In genomic region chr14:105924712-105925111, GRCm38 (mm10) we compare ENCODE assay signal across 9 mouse cellular contexts. TPM values are rescaled to one million over a fixed set of nuclear protein-coding genes. Genes with fewer than 3 reads are reported as not detected.
A peak's percentile ranks its signal among the peaks of the same experiment; 100 is the strongest.
DNase-seq lines count a peak whose midpoint lies in the region; ATAC-seq lines count a peak whose summit lies in the region.
"Had no signal": no experiment of that assay in that cellular context is flagged by ENCODE, and none has a peak within 500 bp of the region (broad histone marks: within the 10 kb centered on the region; RNA-seq: fewer than 3 reads in every experiment).

No protein-coding gene starts in this region.

- no peak overlapping the region for H3K27ac ChIP-seq in midbrain, embryonic 16.5 days (ENCODE audit: low read length)
- no peak overlapping the region for H3K27ac ChIP-seq in midbrain, embryonic 13.5 days
- H3K27ac ChIP-seq: liver, embryonic 15.5 days had no signal

- H3K36me3 ChIP-seq in midbrain, embryonic 16.5 days (ENCODE audit: control insufficient read depth, insufficient read depth, low read length) = no peaks in the 10 kb centered on the region
- H3K36me3 ChIP-seq in midbrain, embryonic 13.5 days = no peaks in the 10 kb centered on the region
- H3K36me3 ChIP-seq: liver, embryonic 15.5 days had no signal

- H3K4me1 ChIP-seq in midbrain, embryonic 16.5 days (ENCODE audit: control insufficient read depth, insufficient read depth, low read length) = peaks cover 2% of the 10 kb centered on the region; the same call in 1 of the 2 replicates
- H3K4me1 ChIP-seq in midbrain, embryonic 13.5 days (replicated peaks) = peaks cover 16% of the 10 kb centered on the region

- 0 out of 2 replicates have a peak, but pooled peaks have one; percentile 45 for ATAC-seq in midbrain, embryonic 16.5 days
- ATAC-seq in midbrain, embryonic 13.5 days = no peak

- 50% methylated on average over 1 of the region's 1 CpGs for WGBS in midbrain, embryonic 16.5 days
- 45% methylated on average over 1 of the region's 1 CpGs for WGBS in midbrain, embryonic 13.5 days

- H3K9ac ChIP-seq in midbrain, embryonic 16.5 days (ENCODE audit: low read depth, low read length) = no peak overlapping the region
- no peak overlapping the region for H3K9ac ChIP-seq in midbrain, embryonic 13.5 days (replicated peaks)
- H3K9ac ChIP-seq: liver, embryonic 15.5 days had no signal

- no peak overlapping the region for H3K4me3 ChIP-seq in midbrain, embryonic 16.5 days (ENCODE audit: low read depth, low read length)
- no peak overlapping the region for H3K4me3 ChIP-seq in midbrain, embryonic 13.5 days (replicated peaks)
- H3K4me3 ChIP-seq: liver, embryonic 15.5 days had no signal

- DNase-seq in heart, postnatal 4 days = peak; percentile 53
- no peak for DNase-seq in heart, adult 11 months
- DNase-seq in embryo, embryonic 10.5 days (ENCODE audit: low spot score) = peak; percentile 69
- peak; percentile 45 to 68 for DNase-seq in right cerebral cortex, postnatal 10 days (ENCODE audit: low spot score in 2 of 2)
- no peak for DNase-seq in urinary bladder, adult 2 months (ENCODE audit: low spot score)
- DNase-seq in spleen, postnatal 4 days (ENCODE audit: low spot score in 2 of 2) = no peak

- 0 out of 2 replicates have a peak, but pooled peaks cover 3% of the 10 kb centered on the region for H3K27me3 ChIP-seq in midbrain, embryonic 16.5 days (ENCODE audit: control insufficient read depth, insufficient read depth, low read depth, low read length)
- peaks cover 19% of the 10 kb centered on the region for H3K27me3 ChIP-seq in midbrain, embryonic 13.5 days
- H3K27me3 ChIP-seq: liver, embryonic 15.5 days had no signal

- no peak overlapping the region for H3K4me2 ChIP-seq in midbrain, embryonic 16.5 days (ENCODE audit: low read length)
- H3K4me2 ChIP-seq in midbrain, embryonic 13.5 days (replicated peaks) = no peak overlapping the region
- H3K4me2 ChIP-seq: liver, embryonic 15.5 days had no signal

- H3K9me3 ChIP-seq in midbrain, embryonic 16.5 days (replicated peaks; ENCODE audit: control insufficient read depth, low read length, poor library complexity, severe bottlenecking) = no peaks in the 10 kb centered on the region
- no peaks in the 10 kb centered on the region for H3K9me3 ChIP-seq in midbrain, embryonic 13.5 days
- H3K9me3 ChIP-seq: liver, embryonic 15.5 days had no signal

RNA-seq across cellular contexts. Expression of gene Spry2, which starts 28.1 kb away (rescaled TPM):
- total RNA-seq in heart, postnatal 4 days (2021) = 10 to 100 TPM; 66.1 to 73.2 TPM
- 30.4 and 31.0 TPM in 2 replicates for polyA plus RNA-seq in midbrain, embryonic 16.5 days (2015; fragmentation: Nextera tagmentation; extraction: Ambion mirVana)
- polyA plus RNA-seq in midbrain, embryonic 13.5 days (2015; fragmentation: Nextera tagmentation; extraction: Ambion mirVana) = 26.9 and 38.6 TPM in 2 replicates
- 9.2 and 13.9 TPM in 2 replicates for polyA plus RNA-seq in urinary bladder, adult 2 months (2012; rRNA removed)

Comparison
In these comparisons a context has a peak if more than half of its experiments do, and no peak if none do; other contexts are left out.
1. DNase-seq: peak in heart, postnatal 4 days (single experiment), embryo, embryonic 10.5 days (single experiment) and right cerebral cortex, postnatal 10 days (2 of 2); none in heart, adult 11 months (single experiment), urinary bladder, adult 2 months (single experiment) and spleen, postnatal 4 days (0 of 2).